Mouse (Mus musculus): Measurements from ENCODE around the gene Tbx6.

The Tbx6 gene

GRCm38 (mm10) chr7:126780971-126781635, at the start of gene Tbx6:
Gene Tbx6, plus strand, starts transcription at chr7:126781483.
- DNase-seq (ENCODE audit: low spot score) = no peak

DNA sequence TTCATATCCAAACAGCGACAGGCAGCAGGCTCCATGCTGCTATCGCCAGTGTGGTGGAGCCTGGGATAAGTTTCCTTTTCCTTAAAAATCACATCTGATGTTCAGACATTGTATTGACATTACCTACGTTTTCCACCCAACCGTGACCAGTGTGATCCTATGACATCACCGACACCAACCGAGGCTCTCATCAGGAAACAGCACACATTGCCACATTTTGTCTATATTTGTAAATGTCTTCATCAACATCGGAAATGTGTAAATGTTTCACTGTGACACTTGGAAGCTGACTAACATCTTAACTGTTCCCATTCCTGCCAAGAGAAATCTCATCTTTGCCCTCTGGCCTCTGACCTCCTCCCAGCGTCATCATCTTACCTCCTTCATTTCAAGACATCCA, 45.2 kb upstream of the Tbx6 start:
- no peak for DNase-seq (ENCODE audit: low spot score)

DNA sequence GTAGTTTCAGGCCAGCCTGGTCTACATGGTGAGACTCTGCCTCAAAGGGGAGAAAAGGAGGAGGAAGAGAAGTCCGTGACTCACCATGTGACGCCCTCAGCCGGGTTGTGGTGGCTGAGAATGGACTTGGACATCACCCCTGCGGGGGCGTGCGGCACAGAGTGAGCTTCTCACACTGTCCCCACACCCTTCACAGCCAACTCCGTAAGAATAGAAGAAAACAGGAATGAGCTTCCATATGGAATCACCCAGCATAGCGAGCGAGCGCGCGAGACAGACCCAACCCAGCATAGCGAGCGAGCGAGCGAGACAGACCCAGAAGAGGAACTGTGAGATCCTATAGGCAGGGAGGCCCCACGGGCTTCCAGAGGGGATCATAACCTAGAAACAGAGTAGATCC, 41.7 kb upstream of the Tbx6 start:
- DNase-seq (ENCODE audit: low spot score) = no peak

DNA sequence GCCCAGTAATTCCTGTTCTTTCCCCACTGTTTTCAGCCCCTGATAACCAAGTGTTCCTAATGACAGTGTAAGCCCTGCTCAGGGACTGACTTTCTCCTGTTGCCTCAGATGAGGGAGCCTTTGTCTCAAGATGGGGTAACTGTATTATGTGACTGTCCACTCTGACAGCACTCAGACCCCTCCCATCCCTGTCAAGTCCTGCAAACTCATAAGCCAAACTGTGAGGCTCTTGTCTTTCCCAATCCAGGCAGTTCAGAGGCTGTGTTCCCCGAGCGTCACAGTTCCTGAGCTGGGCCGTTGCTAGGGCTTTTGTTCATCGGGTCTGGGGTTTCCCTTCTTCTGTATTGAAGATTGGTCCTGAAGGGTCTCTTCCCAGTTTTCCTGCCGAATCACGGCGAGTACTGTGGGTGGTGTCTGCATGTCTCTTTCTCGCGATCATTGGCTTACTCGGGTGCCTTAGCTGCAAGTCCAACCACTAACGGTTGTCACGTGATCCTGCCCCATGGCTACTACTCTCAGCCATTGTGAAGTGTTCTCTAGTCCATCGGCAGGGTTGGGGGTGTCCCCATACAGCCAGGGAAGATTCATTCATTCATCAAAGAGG, 41.0 kb upstream of the Tbx6 start:
- no peak for DNase-seq (ENCODE audit: low spot score)

DNA sequence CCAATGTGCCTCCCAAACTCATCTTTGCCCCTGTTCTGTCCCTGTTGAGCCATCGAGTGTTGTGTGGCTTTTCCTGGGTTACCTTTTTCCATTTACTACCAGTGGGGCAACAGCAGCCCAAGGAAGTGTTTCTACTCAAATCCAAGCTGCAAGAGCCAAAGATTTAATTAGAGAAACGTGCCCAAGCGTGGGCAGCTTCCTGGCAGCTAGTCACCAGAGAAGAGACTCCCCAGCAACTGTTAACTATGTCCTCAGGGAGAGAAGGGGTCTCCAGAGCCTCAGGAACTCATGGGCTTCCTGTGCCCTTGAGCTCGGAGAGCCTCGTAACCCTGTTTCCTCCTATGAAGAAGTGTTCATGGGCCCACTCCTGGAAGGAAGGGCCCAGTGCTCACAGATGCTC, 40.3 kb upstream of the Tbx6 start:
- DNase-seq (ENCODE audit: low spot score) = no peak

DNA sequence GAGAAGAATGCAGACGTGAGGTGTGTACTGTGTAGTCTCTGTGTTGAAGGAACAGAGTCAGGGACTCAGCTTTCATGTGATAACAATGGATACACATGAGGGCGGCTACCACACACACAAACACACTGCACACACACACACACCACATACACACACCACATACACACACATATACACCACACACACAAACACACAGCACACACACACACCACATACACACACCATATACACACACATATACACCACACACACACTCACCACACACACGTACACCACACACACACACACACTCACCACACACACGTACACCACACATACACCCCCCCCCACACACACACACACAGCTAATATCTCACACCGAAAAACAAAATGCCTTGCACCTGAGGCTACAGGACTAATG, 39.8 kb upstream of the Tbx6 start:
- DNase-seq (ENCODE audit: low spot score) = no peak

GRCm38 (mm10) chr7:126741964-126742482, 39.3 kb upstream of the Tbx6 start:
- DNase-seq (ENCODE audit: low spot score) = no peak

GRCm38 (mm10) chr7:126746066-126746465, 35.2 kb upstream of the Tbx6 start:
- no peak for DNase-seq (ENCODE audit: low spot score)

DNA sequence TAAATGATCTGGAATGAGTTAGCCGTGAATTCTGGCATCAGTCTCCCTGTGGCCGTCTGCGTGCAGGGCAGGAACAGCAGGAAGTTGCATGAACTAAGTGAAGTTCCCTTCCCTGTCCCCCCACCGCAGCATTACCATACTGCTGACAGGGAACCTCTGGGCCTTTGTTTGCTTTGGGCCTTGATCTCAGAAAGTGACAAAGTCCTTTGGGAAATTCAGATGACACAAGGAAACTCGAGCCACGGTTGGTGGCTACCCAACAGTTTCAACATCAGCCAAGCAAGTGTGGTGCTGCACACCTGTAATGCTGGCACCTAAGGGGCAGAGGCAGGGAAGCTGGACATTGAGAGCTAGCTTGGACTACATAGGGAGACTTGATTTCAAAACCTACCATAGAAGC, 34.5 kb upstream of the Tbx6 start:
- DNase-seq (ENCODE audit: low spot score) = no peak

- no peak for DNase-seq (ENCODE audit: low spot score)
Observed at GRCm38 (mm10) chr7:126748824-126749223, 32.5 kb upstream of the Tbx6 start.

GRCm38 (mm10) chr7:126749582-126750343, 31.5 kb upstream of the Tbx6 start:
- no peak for DNase-seq (ENCODE audit: low spot score)

- DNase-seq (ENCODE audit: low spot score) = peak; percentile 72
Observed at GRCm38 (mm10) chr7:126754866-126755265, 26.4 kb upstream of the Tbx6 start.

DNA sequence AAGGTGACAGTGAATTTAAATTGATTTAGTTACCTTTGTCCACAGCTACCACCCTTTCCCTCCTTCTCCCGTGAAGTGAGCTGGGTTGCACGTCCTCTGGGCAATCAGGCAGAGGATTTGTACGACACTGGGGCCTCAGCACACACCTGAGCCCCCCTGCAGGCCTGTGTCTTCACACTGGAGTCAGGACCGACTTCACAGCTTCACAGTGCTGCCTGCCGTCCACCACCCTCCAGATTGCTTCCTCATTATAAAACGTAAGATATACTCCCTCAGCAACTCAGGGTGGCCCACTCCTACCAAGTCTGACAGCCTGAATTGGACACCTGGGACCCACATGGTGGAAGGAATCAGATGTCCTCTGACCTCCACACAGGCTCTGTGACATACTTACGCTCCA, 22.7 kb upstream of the Tbx6 start:
- DNase-seq (ENCODE audit: low spot score) = no peak

GRCm38 (mm10) chr7:126759050-126759671, 22.1 kb upstream of the Tbx6 start, which contains the start of gene Mapk3:
Gene Mapk3, plus strand, starts transcription at chr7:126759601.
- DNase-seq (ENCODE audit: low spot score) = peak; percentile 90

- DNase-seq (ENCODE audit: low spot score) = peak; percentile 28
Observed at GRCm38 (mm10) chr7:126759672-126760390, 21.5 kb upstream of the Tbx6 start.

DNA sequence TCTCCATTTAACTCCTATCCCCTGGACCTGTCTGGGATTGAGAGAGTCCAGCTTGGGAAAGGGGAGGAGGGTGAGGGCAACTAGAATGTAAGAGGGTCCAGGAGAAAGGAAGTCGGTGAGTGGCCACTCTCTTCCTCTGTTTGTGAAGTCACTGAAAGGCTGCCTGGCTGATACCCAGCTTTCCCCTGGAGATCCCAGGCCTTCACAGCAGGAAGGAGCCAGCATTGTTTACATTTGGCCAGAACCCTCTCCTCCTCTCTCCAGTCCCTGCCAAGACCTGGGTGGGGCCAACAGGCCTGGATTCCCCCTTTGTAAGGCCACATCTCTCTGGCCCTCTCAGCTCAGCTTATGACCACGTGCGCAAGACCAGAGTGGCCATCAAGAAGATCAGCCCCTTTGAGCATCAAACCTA, 20.9 kb upstream of the Tbx6 start:
- DNase-seq (ENCODE audit: low spot score) = no peak

GRCm38 (mm10) chr7:126760956-126761355, 20.3 kb upstream of the Tbx6 start:
- DNase-seq (ENCODE audit: low spot score) = no peak

DNA sequence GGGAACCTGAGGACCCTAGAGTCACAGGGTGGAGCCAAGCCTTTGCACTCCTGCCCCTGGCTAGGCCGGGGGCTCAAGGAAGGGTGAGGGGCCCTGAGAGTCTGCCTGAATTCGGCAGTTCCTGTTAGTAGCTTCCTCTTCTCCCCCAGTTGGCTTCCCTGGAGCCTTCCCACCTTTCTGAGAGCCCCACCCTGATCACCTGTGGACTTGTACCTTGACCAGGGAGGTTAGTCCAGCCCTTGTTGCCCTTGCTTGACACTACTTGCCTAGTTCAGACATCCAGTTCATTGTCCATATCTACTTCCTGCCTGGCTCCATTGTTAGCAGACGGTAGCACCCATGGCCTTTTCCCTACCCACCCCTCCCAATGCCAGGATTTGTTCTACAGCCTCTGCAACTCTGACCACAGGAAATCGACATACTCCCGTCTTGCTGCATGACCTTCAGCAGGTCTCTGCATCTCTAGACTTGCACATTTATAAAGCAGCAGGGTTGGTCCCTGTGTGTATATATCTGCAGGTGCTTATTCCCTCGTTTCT, 19.7 kb upstream of the Tbx6 start:
- no peak for DNase-seq (ENCODE audit: low spot score)

DNA sequence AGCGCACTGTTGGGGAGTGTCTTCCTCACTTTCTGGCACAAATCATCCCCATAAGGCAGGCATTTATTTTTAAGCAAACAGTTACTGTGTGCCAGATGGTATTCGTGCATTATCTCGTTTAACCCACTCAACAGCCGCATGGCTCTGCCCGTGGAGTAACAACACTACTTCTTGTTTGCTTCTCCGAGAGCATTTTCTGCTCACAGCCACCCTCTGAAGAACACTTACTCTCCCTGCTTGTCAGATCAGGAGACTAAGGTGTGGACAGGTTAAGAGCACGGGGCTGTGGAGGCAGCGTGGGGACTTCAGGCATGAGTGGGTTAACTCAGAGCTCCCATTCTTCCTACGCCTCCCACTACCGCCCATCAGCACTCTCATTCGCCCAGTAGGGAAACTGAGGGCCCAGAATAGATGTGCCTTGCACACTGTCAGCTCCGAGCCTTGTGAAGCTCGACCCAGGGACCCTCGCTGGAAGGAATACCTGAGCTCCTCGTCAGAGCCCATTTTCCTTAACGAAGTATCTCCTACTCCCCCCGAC, 18.7 kb upstream of the Tbx6 start:
- no peak for DNase-seq (ENCODE audit: low spot score)

DNA sequence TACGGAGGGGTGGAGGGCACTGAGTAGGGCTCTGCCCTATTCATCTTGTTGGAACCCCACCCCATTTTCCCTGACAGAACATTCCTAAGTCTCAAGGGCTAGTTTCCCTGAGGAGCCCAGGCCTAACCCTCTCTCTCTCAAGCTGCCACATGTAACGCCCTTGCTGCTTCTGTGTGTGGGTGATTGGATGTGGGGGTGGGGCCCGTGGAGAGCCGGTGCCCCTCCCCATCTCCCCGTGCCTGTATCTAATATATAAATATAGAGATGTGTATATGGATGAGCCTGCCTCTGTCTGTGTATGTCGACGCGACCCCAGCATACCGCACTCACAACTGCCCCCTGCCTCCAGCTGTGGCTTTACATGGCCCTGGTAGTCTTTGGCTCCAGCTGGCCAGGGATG, 15.7 kb upstream of the Tbx6 start:
- DNase-seq (ENCODE audit: low spot score) = no peak

DNA sequence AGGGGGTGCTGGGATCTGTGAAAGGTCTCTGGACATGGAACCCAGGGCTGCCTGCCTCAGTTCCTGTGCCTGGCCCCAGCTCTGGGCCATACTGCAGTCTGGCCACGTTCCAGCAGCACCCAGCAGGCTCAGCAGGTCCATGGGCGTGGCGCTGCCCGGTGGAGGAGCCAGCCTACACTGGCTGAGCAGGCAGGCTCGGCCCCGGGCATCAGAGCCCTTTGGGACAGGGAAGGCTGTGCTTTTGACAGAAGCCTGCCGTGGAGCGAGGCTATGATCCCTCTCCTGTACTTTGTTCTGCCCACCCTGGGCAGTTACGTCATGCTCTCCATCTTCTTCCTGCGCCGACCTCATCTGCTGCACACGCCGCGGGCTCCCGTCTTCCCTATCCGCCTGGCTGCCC, 15.1 kb upstream of the Tbx6 start, which contains the start of gene Gdpd3:
Gene Gdpd3, plus strand, starts transcription at position 134 of the 400 bp plus-strand sequence.
- DNase-seq (ENCODE audit: low spot score) = no peak

Data from c-Kit-positive CD71-positive TER-119-positive erythroid progenitor cells, embryonic 14.5 days (primary cell).